Mouse (Mus musculus) heart, postnatal 0 days (tissue): ENCODE measurements around the gene Prr15.

ENCODE experiments used
- CTCF ChIP-seq: IDR thresholded peaks from 2 replicates; pipeline ENCODE4 v1.5.1; 2016; ENCODE audit warnings: antibody characterized with exemption, control low read depth, low read depth
- EP300 ChIP-seq: IDR thresholded peaks from 2 replicates; pipeline ENCODE4 v1.6.1; 2016; ENCODE audit warnings: antibody characterized with exemption, low read depth

DNA sequence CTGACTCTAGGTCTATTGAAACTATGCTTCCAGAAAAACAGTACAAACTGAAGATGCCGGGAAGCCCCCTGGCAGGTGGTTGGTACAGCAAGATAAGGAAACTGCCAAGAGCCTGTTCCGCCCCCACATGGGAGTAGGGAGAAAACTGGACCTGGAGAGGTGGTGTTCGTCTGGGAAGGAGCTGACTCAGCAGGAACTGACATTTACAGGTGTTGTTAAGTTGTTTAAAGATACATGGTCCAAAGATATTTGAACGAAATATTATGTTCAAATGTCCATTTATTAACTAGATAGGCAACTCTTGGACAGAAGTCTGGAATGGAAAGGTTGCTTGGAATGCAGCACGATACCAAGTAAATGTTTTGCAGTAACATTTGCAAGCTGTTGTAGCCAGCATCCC lies 26.2 kb downstream of the Prr15 start:
- TF ChIP-seq CTCF, result no peak
- no peak for TF ChIP-seq EP300
